Mouse (Mus musculus) heart, adult 2 months (tissue): ENCODE data around the gene Spata32.

Experiments
- CTCF ChIP-seq: fragments of 200-600 bp; IDR thresholded peaks from 2 replicates; pipeline ENCODE4 v1.8.1; 2022; ENCODE audit warnings: antibody characterized with exemption, mild to moderate bottlenecking, moderate library complexity
- POLR2A ChIP-seq: fragments of 200-500 bp; IDR thresholded peaks from 2 replicates; pipeline ENCODE4 v1.6.1; 2011; ENCODE audit warnings: mild to moderate bottlenecking, low read depth, low read length, control low read depth; ENCODE audit not compliant: insufficient read depth

- TF ChIP-seq CTCF, result no peak
- no peak for TF ChIP-seq POLR2A
These were observed 53.8 kb downstream of the Spata32 start for GRCm38 (mm10) chr11:103164391-103164790.
